In genomic region chr8:9709791-9710190, GRCm38 (mm10) we compare ENCODE assay signal across 25 mouse cellular contexts.
DNase-seq lines count a peak whose midpoint lies in the region; ATAC-seq and TF ChIP-seq lines count a peak whose summit lies in the region.
"Had no signal": no experiment of that assay in that cellular context is flagged by ENCODE, and none has a peak within 500 bp of the region (broad histone marks: within the 10 kb centered on the region; RNA-seq: fewer than 3 reads in every experiment).

No protein-coding gene starts in this region.

- H3K4me3 ChIP-seq in limb, embryonic 14.5 days (replicated peaks; ENCODE audit: low read length): no peak overlapping the region
- H3K4me3 ChIP-seq in limb, embryonic 10.5 days: no peak overlapping the region
- H3K4me3 ChIP-seq: embryonic facial prominence, embryonic 13.5 days; forebrain, embryonic 10.5 days; forebrain, embryonic 13.5 days; heart, embryonic 12.5 days; heart, embryonic 15.5 days; hindbrain, embryonic 10.5 days; hindbrain, embryonic 15.5 days had no signal

- TF ChIP-seq POLR2A in limb, embryonic 14.5 days (IDR thresholded peaks at IDR 0.05; ENCODE audit: borderline replicate concordance, extremely low read depth, insufficient read depth, insufficient read length): no peak

- H3K36me3 ChIP-seq in limb, embryonic 14.5 days (ENCODE audit: control insufficient read depth, insufficient read depth, low read length): no peaks in the 10 kb centered on the region
- H3K36me3 ChIP-seq in limb, embryonic 10.5 days: no peaks in the 10 kb centered on the region
- H3K36me3 ChIP-seq: embryonic facial prominence, embryonic 13.5 days; forebrain, embryonic 10.5 days; heart, embryonic 12.5 days; heart, embryonic 15.5 days; hindbrain, embryonic 10.5 days; hindbrain, embryonic 15.5 days had no signal

- H3K9me3 ChIP-seq in limb, embryonic 14.5 days (ENCODE audit: control insufficient read depth, low read length): no peaks in the 10 kb centered on the region
- H3K9me3 ChIP-seq in limb, embryonic 10.5 days (replicated peaks): no peaks in the 10 kb centered on the region
- H3K9me3 ChIP-seq: embryonic facial prominence, embryonic 13.5 days; forebrain, embryonic 10.5 days; forebrain, embryonic 13.5 days; heart, embryonic 12.5 days; heart, embryonic 15.5 days; hindbrain, embryonic 10.5 days; hindbrain, embryonic 15.5 days had no signal

- H3K27ac ChIP-seq in limb, embryonic 14.5 days (replicated peaks; ENCODE audit: low read depth, low read length): no peak overlapping the region
- H3K27ac ChIP-seq in limb, embryonic 10.5 days: no peak overlapping the region
- H3K27ac ChIP-seq: embryonic facial prominence, embryonic 13.5 days; forebrain, embryonic 10.5 days; forebrain, embryonic 13.5 days; heart, embryonic 15.5 days; hindbrain, embryonic 10.5 days; hindbrain, embryonic 15.5 days had no signal

- H3K9ac ChIP-seq in limb, embryonic 14.5 days (ENCODE audit: low read depth, low read length, severe bottlenecking): no peak overlapping the region
- H3K9ac ChIP-seq: embryonic facial prominence, embryonic 13.5 days; forebrain, embryonic 13.5 days; heart, embryonic 12.5 days; heart, embryonic 15.5 days; hindbrain, embryonic 15.5 days had no signal

- WGBS in limb, embryonic 14.5 days: 83% methylated on average over 4 of the region's 4 CpGs
- 95% methylated on average over 4 of the region's 4 CpGs for WGBS in limb, embryonic 10.5 days

- no peak for ATAC-seq in limb, embryonic 14.5 days (ENCODE audit: low FRiP score, low read depth)
- ATAC-seq: CD4-positive, CD25-positive, alpha-beta regulatory T cell, adult 4 months; forebrain, embryonic 13.5 days; forebrain, embryonic 16.5 days; intestine, postnatal 0 days had no signal

- H3K4me1 ChIP-seq in limb, embryonic 14.5 days (ENCODE audit: control insufficient read depth, insufficient read depth, low read length): no peaks in the 10 kb centered on the region
- H3K4me1 ChIP-seq in limb, embryonic 10.5 days: peaks cover 9% of the 10 kb centered on the region; the same call in 1 of the 2 replicates
- H3K4me1 ChIP-seq: embryonic facial prominence, embryonic 13.5 days; forebrain, embryonic 10.5 days; forebrain, embryonic 13.5 days; heart, embryonic 12.5 days; heart, embryonic 15.5 days; hindbrain, embryonic 10.5 days; hindbrain, embryonic 15.5 days had no signal

- DNase-seq in cerebellum, adult 8-10 months: peak; percentile 18
- no peak for DNase-seq in cerebellum, adult 11-12 months
- DNase-seq in limb, embryonic 14.5 days (ENCODE audit: low spot score): peak; percentile 19
- no peak for DNase-seq in limb, embryonic 10.5 days (ENCODE audit: low spot score)
- DNase-seq in cerebellum, adult 9-11 months: peak; percentile 25
- DNase-seq in cerebellum, postnatal 25 days: peak; percentile 24 to 53
- DNase-seq in thymus, postnatal 25 days: no peak
- no peak for DNase-seq in left cerebral cortex, adult 18-20 months (ENCODE audit: low spot score in 2 of 2)
- DNase-seq: adrenal gland, adult 2 months; adrenal gland, postnatal 14 days; gastrocnemius, postnatal 10 days; heart, adult 18-20 months; heart, postnatal 10 days; heart, postnatal 36 days; kidney, adult 2 months had no signal

- H3K27me3 ChIP-seq in limb, embryonic 14.5 days (ENCODE audit: control insufficient read depth, insufficient read depth, low read length): 0 out of 2 replicates have a peak, but pooled peaks cover 3% of the 10 kb centered on the region
- H3K27me3 ChIP-seq in limb, embryonic 10.5 days (ENCODE audit: low read depth, poor library complexity, severe bottlenecking): no peaks in the 10 kb centered on the region
- H3K27me3 ChIP-seq: embryonic facial prominence, embryonic 13.5 days; forebrain, embryonic 13.5 days; heart, embryonic 12.5 days; heart, embryonic 15.5 days; hindbrain, embryonic 15.5 days had no signal

- H3K4me2 ChIP-seq in limb, embryonic 14.5 days (replicated peaks; ENCODE audit: low read depth, low read length, severe bottlenecking): no peak overlapping the region
- H3K4me2 ChIP-seq: embryonic facial prominence, embryonic 13.5 days; forebrain, embryonic 13.5 days; heart, embryonic 12.5 days; heart, embryonic 15.5 days; hindbrain, embryonic 15.5 days had no signal

Comparison
In these comparisons a context has a peak if more than half of its experiments do, and no peak if none do; other contexts are left out.
1. DNase-seq: peak in cerebellum, adult 8-10 months (single experiment), limb, embryonic 14.5 days (single experiment), cerebellum, adult 9-11 months (single experiment) and cerebellum, postnatal 25 days (2 of 2); none in cerebellum, adult 11-12 months (single experiment), limb, embryonic 10.5 days (single experiment), thymus, postnatal 25 days (single experiment) and left cerebral cortex, adult 18-20 months (0 of 2).